Mouse (Mus musculus): ENCODE data around the gene Sprn.

Sprn gene

GRCm38 (mm10) chr7:140154218-140154927 is at the start of gene Sprn:
TSS of gene Sprn (minus strand) at chr7:140154877.
- no peak for DNase-seq (ENCODE audit: low read depth, low spot score)

GRCm38 (mm10) chr7:140201090-140201489 is 46.4 kb upstream of the Sprn start:
- DNase-seq (ENCODE audit: low read depth, low spot score): no peak

- DNase-seq (ENCODE audit: low read depth, low spot score): no peak
Observed at GRCm38 (mm10) chr7:140196002-140196401, 41.3 kb upstream of the Sprn start.

GRCm38 (mm10) chr7:140194031-140194430 is 39.4 kb upstream of the Sprn start:
- no peak for DNase-seq (ENCODE audit: low read depth, low spot score)

GRCm38 (mm10) chr7:140192851-140193250 is 38.2 kb upstream of the Sprn start:
- DNase-seq (ENCODE audit: low read depth, low spot score): no peak

- no peak for DNase-seq (ENCODE audit: low read depth, low spot score)
Observed at GRCm38 (mm10) chr7:140192445-140192844, 37.8 kb upstream of the Sprn start.

GRCm38 (mm10) chr7:140190435-140190834 is 35.8 kb upstream of the Sprn start:
- no peak for DNase-seq (ENCODE audit: low read depth, low spot score)

- peak; percentile 29 for DNase-seq (ENCODE audit: low read depth, low spot score)
Observed at GRCm38 (mm10) chr7:140188391-140189328, 34.0 kb upstream of the Sprn start.

GRCm38 (mm10) chr7:140187721-140188390 is 33.2 kb upstream of the Sprn start:
- DNase-seq (ENCODE audit: low read depth, low spot score): no peak

- DNase-seq (ENCODE audit: low read depth, low spot score): peak; percentile 13
Observed at GRCm38 (mm10) chr7:140186646-140187620, 32.3 kb upstream of the Sprn start.

GRCm38 (mm10) chr7:140184206-140184605 is 29.5 kb upstream of the Sprn start:
- DNase-seq (ENCODE audit: low read depth, low spot score): no peak

- no peak for DNase-seq (ENCODE audit: low read depth, low spot score)
Observed at GRCm38 (mm10) chr7:140180692-140181091, 26.0 kb upstream of the Sprn start.

- DNase-seq (ENCODE audit: low read depth, low spot score): no peak
Observed at GRCm38 (mm10) chr7:140179176-140179575, 24.5 kb upstream of the Sprn start.

- DNase-seq (ENCODE audit: low read depth, low spot score): no peak
Observed at GRCm38 (mm10) chr7:140172936-140173335, 18.3 kb upstream of the Sprn start, which contains the start of gene Olfr523. TSS of gene Olfr523 (plus strand) at chr7:140173217.

- no peak for DNase-seq (ENCODE audit: low read depth, low spot score)
Observed at GRCm38 (mm10) chr7:140170863-140171262, 16.2 kb upstream of the Sprn start.

GRCm38 (mm10) chr7:140169386-140169785 is 14.7 kb upstream of the Sprn start:
- DNase-seq (ENCODE audit: low read depth, low spot score): no peak

- DNase-seq (ENCODE audit: low read depth, low spot score): no peak
Observed at GRCm38 (mm10) chr7:140167950-140168349, 13.3 kb upstream of the Sprn start.

- DNase-seq (ENCODE audit: low read depth, low spot score): no peak
Observed at GRCm38 (mm10) chr7:140164664-140165063, 10.0 kb upstream of the Sprn start, which contains the start of gene Olfr522. TSS of gene Olfr522 (minus strand) at chr7:140164764.

- no peak for DNase-seq (ENCODE audit: low read depth, low spot score)
Observed at GRCm38 (mm10) chr7:140160363-140160762, 5.7 kb upstream of the Sprn start.

GRCm38 (mm10) chr7:140153829-140154217 is 854 bp downstream of the Sprn start:
- DNase-seq (ENCODE audit: low read depth, low spot score): no peak

GRCm38 (mm10) chr7:140153383-140153782 is 1.3 kb downstream of the Sprn start:
- DNase-seq (ENCODE audit: low read depth, low spot score): peak; percentile 2

All from forelimb bud, embryonic 11.5 days (tissue).